Mouse (Mus musculus) adrenal gland, adult 10 weeks (tissue): ENCODE data around the gene Fem1a. TPM values are rescaled to one million over a fixed set of nuclear protein-coding genes. Genes with fewer than 3 reads are reported as not detected.

Source experiments
- polyA plus RNA-seq: library from polyadenylated mRNA; stranded (reverse); fragments of 350-450 nt; fragmentation: Illumina TruSeq; extraction: RNeasy Lipid Tissue Mini Kit (QIAGEN cat#74804); gene quantifications from one replicate; pipeline ENCODE4 v1.2.3, GENCODE M21; 2014; ENCODE audit warnings: low read depth, low replicate concordance

Fem1a gene
- 3.7 TPM for polyA plus RNA-seq

GRCm38 (mm10) chr17:56256239-56256881 lies at the start of gene Fem1a:
Fem1a (plus strand) TSS chr17:56256810.

DNA sequence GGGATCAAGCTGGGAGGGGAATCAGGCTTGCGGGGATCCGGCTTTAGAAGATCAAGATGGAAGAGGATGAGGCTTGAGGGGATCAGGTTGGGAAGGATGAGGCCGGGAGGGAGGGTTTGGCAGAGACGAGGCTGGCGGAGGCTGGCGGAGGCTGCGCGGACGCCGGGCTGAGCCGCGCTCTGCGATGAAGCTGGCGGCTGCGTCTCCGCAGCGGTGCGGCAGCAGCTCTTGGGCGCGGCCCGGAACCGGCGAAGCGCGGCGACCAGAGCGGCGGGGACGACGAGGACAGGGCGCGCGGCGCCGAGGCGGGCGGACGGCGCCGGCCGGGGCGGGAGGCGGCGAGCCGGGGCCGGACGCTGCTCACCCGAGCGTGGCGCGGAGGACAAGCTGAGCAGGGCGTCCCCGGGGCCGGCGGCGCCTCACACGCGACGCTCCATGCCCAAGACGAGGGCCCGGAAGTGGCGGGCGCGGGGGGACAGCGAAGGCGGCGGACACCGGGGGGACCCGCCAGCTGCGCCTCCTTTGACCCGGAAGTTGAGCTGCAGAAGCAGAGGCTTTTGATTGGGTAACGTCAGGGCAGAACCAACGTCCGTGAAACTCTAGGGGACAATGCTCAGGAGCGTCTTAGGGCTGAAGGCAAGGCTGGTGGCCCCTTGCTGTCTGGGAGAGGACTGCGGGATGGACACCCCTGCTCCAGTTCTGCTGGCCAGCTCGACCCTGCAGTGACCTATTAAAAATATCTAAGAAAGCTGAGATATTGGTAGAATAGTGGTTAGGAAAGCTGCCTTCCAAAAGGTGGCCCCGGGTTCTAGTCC lies 38.0 kb upstream of the Fem1a start, which contains the start of gene Dpp9:
Gene Dpp9 (minus strand): TSS at position 529 of the 815 bp plus-strand sequence.

DNA sequence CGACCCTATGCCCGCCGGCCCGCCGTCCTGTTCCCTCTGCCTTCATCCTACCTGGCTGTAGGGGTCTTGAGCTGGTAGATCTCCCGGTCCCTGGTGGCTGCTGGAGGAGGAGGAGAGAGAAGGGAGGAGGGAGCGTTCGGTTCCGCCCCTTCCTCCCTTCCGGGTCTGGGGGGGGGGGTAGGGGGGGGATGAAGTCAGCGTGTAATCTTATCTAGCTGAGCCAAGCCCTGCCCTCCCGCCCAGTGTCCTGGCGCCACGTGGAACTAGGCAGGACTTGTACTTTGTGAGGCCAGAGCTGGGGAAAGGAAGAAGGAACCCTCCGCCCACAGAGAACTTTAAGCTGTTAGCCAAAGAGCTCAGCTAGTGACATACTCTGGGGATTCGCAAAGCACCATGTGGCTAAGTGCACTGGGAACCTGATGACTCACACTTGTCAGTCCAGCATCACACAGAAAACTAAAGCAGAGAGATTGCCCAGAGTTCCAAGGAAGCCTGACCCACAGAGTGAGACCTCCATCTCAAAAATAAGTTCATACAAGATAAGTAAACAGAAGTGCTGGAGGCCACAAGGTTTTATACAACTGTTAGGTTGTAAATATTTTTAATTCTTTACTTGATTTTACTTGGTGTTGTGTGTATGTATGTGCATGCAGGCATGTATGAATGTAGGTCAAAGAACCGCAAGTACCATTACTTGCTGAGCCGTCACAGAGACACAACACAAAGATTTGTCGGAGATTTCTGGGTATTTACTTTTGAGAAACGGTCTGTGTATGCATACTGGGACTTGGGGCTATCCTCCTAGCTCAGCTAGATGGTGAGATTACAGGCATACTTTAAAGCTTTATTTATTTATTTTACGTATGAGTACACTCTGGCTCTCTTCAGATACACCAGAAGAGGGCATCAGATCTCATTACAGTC lies 20.3 kb downstream of the Fem1a start, which contains the start of gene Ticam1:
Gene Ticam1 (minus strand): TSS at position 144 of the 924 bp plus-strand sequence.

DNA sequence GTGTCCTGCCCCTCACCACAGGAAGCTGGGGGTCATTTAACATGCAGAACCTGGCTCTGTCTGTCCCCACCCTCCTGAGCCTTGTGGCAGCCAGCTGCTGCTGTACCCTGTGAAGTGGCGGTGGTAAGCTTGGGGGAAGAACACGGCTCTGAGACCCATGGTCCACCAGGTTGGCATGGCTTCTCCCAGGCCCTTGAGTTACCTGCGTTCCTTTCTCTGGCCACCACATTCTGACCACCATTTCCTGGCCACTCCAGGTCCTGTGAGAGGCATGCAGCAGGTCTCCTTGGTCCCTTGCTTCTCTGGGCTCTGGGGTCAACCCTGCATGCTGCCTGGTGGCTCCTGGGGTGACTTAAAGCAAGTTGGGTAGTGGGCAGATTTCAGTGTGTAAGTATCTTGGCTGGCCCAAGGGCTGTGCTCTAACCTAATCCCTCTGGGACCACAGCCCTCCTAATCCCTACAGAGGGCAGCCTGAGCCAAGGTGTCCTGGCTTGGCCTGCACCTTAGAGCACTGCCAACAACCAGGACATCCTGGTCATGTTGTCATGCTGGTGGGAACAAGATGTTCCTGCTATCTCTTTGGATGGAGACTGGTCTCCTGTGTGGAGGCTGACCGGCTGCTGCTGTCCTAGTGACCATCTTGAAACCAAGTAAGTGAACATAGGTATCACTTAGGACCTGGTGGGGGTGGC lies 36.1 kb downstream of the Fem1a start, which contains the start of gene Plin3:
Gene Plin3 (minus strand): TSS at position 343 of the 692 bp plus-strand sequence.

GRCm38 (mm10) chr17:56300186-56300585 lies 43.6 kb downstream of the Fem1a start, which contains the start of gene Arrdc5:
Arrdc5 (minus strand) TSS chr17:56300286.

GRCm38 (mm10) chr17:56303160-56303846 lies 46.7 kb downstream of the Fem1a start, which contains the start of gene Uhrf1:
Uhrf1 (plus strand) TSS chr17:56303321.

Other genes with a start within 250 kb of the Fem1a start
- 0.82 TPM for gene Sh3gl1, start 220.2 kb upstream of the Fem1a start, polyA plus RNA-seq
- 0.76 TPM for gene Chaf1a, start 216.4 kb upstream of the Fem1a start, polyA plus RNA-seq
- 15.9 TPM for gene Ubxn6, start 181.8 kb upstream of the Fem1a start, polyA plus RNA-seq
- gene Hdgfl2, start 177.2 kb upstream of the Fem1a start, polyA plus RNA-seq = 3.9 TPM
- gene Plin4, start 147.0 kb upstream of the Fem1a start, polyA plus RNA-seq = 6.4 TPM
- 6.5 TPM for gene Plin5, start 139.2 kb upstream of the Fem1a start, polyA plus RNA-seq
- not detected for gene Lrg1, start 134.8 kb upstream of the Fem1a start, polyA plus RNA-seq
- gene Sema6b, start 116.5 kb upstream of the Fem1a start, polyA plus RNA-seq = not detected
- 1.6 TPM for gene Tnfaip8l1, start 94.3 kb upstream of the Fem1a start, polyA plus RNA-seq
- gene Mydgf, start 72.9 kb upstream of the Fem1a start, polyA plus RNA-seq = 13.2 TPM
- 0.41 TPM for gene Dpp9, start 37.9 kb upstream of the Fem1a start, polyA plus RNA-seq
- 0.58 TPM for gene Ticam1, start 20.0 kb downstream of the Fem1a start, polyA plus RNA-seq
- gene Plin3, start 36.1 kb downstream of the Fem1a start, polyA plus RNA-seq = 21.8 TPM
- gene Arrdc5, start 43.5 kb downstream of the Fem1a start, polyA plus RNA-seq = not detected
- 1.9 TPM for gene Uhrf1, start 46.5 kb downstream of the Fem1a start, polyA plus RNA-seq
- gene Kdm4b, start 69.3 kb downstream of the Fem1a start, polyA plus RNA-seq = 0.99 TPM
- 6.4 TPM for gene Ptprs, start 219.7 kb downstream of the Fem1a start, polyA plus RNA-seq